ENCODE assay signal across 20 mouse cellular contexts in genomic region chr7:70452816-70453215, GRCm38 (mm10).
DNase-seq lines count a peak whose midpoint lies in the region; ATAC-seq and TF ChIP-seq lines count a peak whose summit lies in the region.
"Had no signal": no experiment of that assay in that cellular context is flagged by ENCODE, and none has a peak within 500 bp of the region (broad histone marks: within the 10 kb centered on the region; RNA-seq: fewer than 3 reads in every experiment).

No protein-coding gene starts in this region.

- no peaks in the 10 kb centered on the region for H3K27me3 ChIP-seq in lung, postnatal 0 days (replicated peaks; ENCODE audit: insufficient read depth, low read length)
- H3K27me3 ChIP-seq: CH12.LX; embryonic facial prominence, embryonic 12.5 days; forebrain, embryonic 12.5 days; heart, embryonic 13.5 days; hindbrain, embryonic 12.5 days had no signal

- no peak overlapping the region for H3K27ac ChIP-seq in lung, postnatal 0 days (ENCODE audit: low read length)
- H3K27ac ChIP-seq: embryonic facial prominence, embryonic 12.5 days; forebrain, embryonic 12.5 days; heart, embryonic 13.5 days; hindbrain, embryonic 12.5 days had no signal

- no peak for TF ChIP-seq EP300 in lung, postnatal 0 days (IDR thresholded peaks at IDR 0.05)

- no peaks in the 10 kb centered on the region for H3K9me3 ChIP-seq in lung, postnatal 0 days (ENCODE audit: low read length)
- H3K9me3 ChIP-seq: embryonic facial prominence, embryonic 12.5 days; forebrain, embryonic 12.5 days; heart, embryonic 13.5 days; hindbrain, embryonic 12.5 days had no signal

- intact Hi-C loops in gastrocnemius, postnatal 14 days (cut with DNase I; ENCODE audit: low total_unique reads) = no loop called here

- no peaks in the 10 kb centered on the region for H3K4me1 ChIP-seq in lung, postnatal 0 days (ENCODE audit: insufficient read depth, low read depth, low read length)
- H3K4me1 ChIP-seq: embryonic facial prominence, embryonic 12.5 days; forebrain, embryonic 12.5 days; heart, embryonic 13.5 days; hindbrain, embryonic 12.5 days had no signal

- no peak overlapping the region for H3K9ac ChIP-seq in lung, postnatal 0 days (replicated peaks; ENCODE audit: low read depth)
- H3K9ac ChIP-seq: embryonic facial prominence, embryonic 12.5 days; forebrain, embryonic 12.5 days; forebrain, postnatal 0 days; heart, embryonic 13.5 days; hindbrain, embryonic 12.5 days had no signal

- 61% methylated on average over 4 of the region's 4 CpGs for WGBS in lung, postnatal 0 days

- no peak for TF ChIP-seq CTCF in lung, postnatal 0 days (IDR thresholded peaks at IDR 0.05)

- DNase-seq in adrenal gland, postnatal 14 days = peak; percentile 16
- DNase-seq in adrenal gland, adult (ENCODE audit: inconsistent age in 2 of 2, low spot score in 1 of 2) = no peak
- DNase-seq in kidney, adult 9 months = peak; percentile 29
- DNase-seq in kidney, postnatal 4 days = no peak
- peak; percentile 29 for DNase-seq in lung, postnatal 36 days
- no peak for DNase-seq in lung, postnatal 0 days (ENCODE audit: low spot score)
- DNase-seq in gastrocnemius, postnatal 14 days = no peak
- DNase-seq: cerebellum, adult 11-12 months; cerebellum, adult 9-10 months; cerebellum, postnatal 25 days; forebrain, postnatal 0 days; gastrocnemius, postnatal 25 days; heart, postnatal 36 days had no signal

- H3K36me3 ChIP-seq in lung, postnatal 0 days (ENCODE audit: insufficient read depth, low read length) = no peaks in the 10 kb centered on the region
- H3K36me3 ChIP-seq: embryonic facial prominence, embryonic 12.5 days; forebrain, embryonic 12.5 days; heart, embryonic 13.5 days; hindbrain, embryonic 12.5 days had no signal

- ATAC-seq in lung, postnatal 0 days = no peak
- ATAC-seq: forebrain, postnatal 0 days; hindbrain, embryonic 16.5 days; inflammation-experienced regulatory T-cells, adult 6 months had no signal

- no peak overlapping the region for H3K4me2 ChIP-seq in lung, postnatal 0 days (replicated peaks; ENCODE audit: low read depth, low read length)
- H3K4me2 ChIP-seq: embryonic facial prominence, embryonic 12.5 days; forebrain, embryonic 12.5 days; heart, embryonic 13.5 days; hindbrain, embryonic 12.5 days had no signal

- no peak overlapping the region for H3K4me3 ChIP-seq in lung, postnatal 0 days (ENCODE audit: low read depth, low read length)
- H3K4me3 ChIP-seq: embryonic facial prominence, embryonic 12.5 days; forebrain, embryonic 12.5 days; heart, embryonic 13.5 days; hindbrain, embryonic 12.5 days had no signal

Comparison
In these comparisons a context has a peak if more than half of its experiments do, and no peak if none do; other contexts are left out.
1. DNase-seq: peak in adrenal gland, postnatal 14 days (single experiment), kidney, adult 9 months (single experiment) and lung, postnatal 36 days (single experiment); none in adrenal gland, adult (0 of 2), kidney, postnatal 4 days (0 of 2), lung, postnatal 0 days (single experiment) and gastrocnemius, postnatal 14 days (single experiment).